Mouse (Mus musculus): ENCODE measurements around the gene Pum1. TPM values are rescaled to one million over a fixed set of nuclear protein-coding genes. Genes with fewer than 3 reads are reported as not detected.

Pum1 gene
- total RNA-seq, 2 experiments from 2014 or later: 55.5 to 62.1 TPM

- intact Hi-C loops (cut with DNase I): no loop called here
- DNase-seq: no peak
Observed at GRCm38 (mm10) chr4:130782492-130782891, 119.4 kb downstream of the Pum1 start.

- intact Hi-C loops (cut with DNase I): no loop called here
- peak in 1 of 2 experiments; percentile 67 for DNase-seq
Observed at GRCm38 (mm10) chr4:130784755-130785154, 121.6 kb downstream of the Pum1 start.

- intact Hi-C loops (cut with DNase I): no loop called here
- no peak for DNase-seq
Observed at GRCm38 (mm10) chr4:130787530-130787929, 124.4 kb downstream of the Pum1 start.

- intact Hi-C loops (cut with DNase I): loop anchor here (1.0 to 2.0 kb wide), 3 partner anchors 88 to 157 kb away; no protein-coding TSS in a partner anchor
- peak; percentile 91 for DNase-seq
Observed at GRCm38 (mm10) chr4:130790180-130790579, 127.1 kb downstream of the Pum1 start.

- intact Hi-C loops (cut with DNase I): loop anchor here (2.0 kb wide), 2 partner anchors 43 to 155 kb away; no protein-coding TSS in a partner anchor
- peak in 1 of 2 experiments; percentile 54 for DNase-seq
Observed at GRCm38 (mm10) chr4:130791811-130792375, 128.8 kb downstream of the Pum1 start.

GRCm38 (mm10) chr4:130792376-130793179, 129.5 kb downstream of the Pum1 start, which contains the start of gene Sdc3:
Sdc3 (plus strand) TSS chr4:130792537.
- DNase-seq: peak; percentile 60 to 69
- intact Hi-C loops (cut with DNase I): loop anchor here (2.0 kb wide), 1 partner anchor 42 kb away; no protein-coding TSS in a partner anchor

GRCm38 (mm10) chr4:130793180-130793501, 130.0 kb downstream of the Pum1 start:
- intact Hi-C loops (cut with DNase I): loop anchor here (2.0 kb wide), 1 partner anchor 42 kb away; no protein-coding TSS in a partner anchor
- DNase-seq: no peak

GRCm38 (mm10) chr4:130794771-130795170, 131.7 kb downstream of the Pum1 start:
- intact Hi-C loops (cut with DNase I): no loop called here

GRCm38 (mm10) chr4:130795970-130796369, 132.8 kb downstream of the Pum1 start:
- DNase-seq: no peak
- intact Hi-C loops (cut with DNase I): loop anchor here (2.0 kb wide), 1 partner anchor 23 kb away; no protein-coding TSS in a partner anchor

More at GRCm38 (mm10) chr4:130794771-130795170, 131.7 kb downstream of the Pum1 start:
- no peak for DNase-seq

GRCm38 (mm10) chr4:130797201-130798051, 134.3 kb downstream of the Pum1 start:
- intact Hi-C loops (cut with DNase I): loop anchor here (2.0 kb wide), 2 partner anchors 21 to 39 kb away; no protein-coding TSS in a partner anchor
- DNase-seq: peak; percentile 53 to 56

- DNase-seq: peak in 1 of 2 experiments; percentile 43
- intact Hi-C loops (cut with DNase I): loop anchor here (2.0 kb wide), 1 partner anchor 38 kb away; no protein-coding TSS in a partner anchor
Observed at GRCm38 (mm10) chr4:130798416-130798815, 135.3 kb downstream of the Pum1 start.

- DNase-seq: peak; percentile 54 to 59
- intact Hi-C loops (cut with DNase I): loop anchor here (2.0 kb wide), 1 partner anchor 38 kb away; no protein-coding TSS in a partner anchor
Observed at GRCm38 (mm10) chr4:130799118-130799517, 136.0 kb downstream of the Pum1 start.

GRCm38 (mm10) chr4:130799582-130799981, 136.5 kb downstream of the Pum1 start:
- no peak for DNase-seq
- intact Hi-C loops (cut with DNase I): loop anchor here (2.0 kb wide), 1 partner anchor 37 kb away; no protein-coding TSS in a partner anchor

- no peak for DNase-seq
- intact Hi-C loops (cut with DNase I): no loop called here
Observed at GRCm38 (mm10) chr4:130800147-130800546, 137.0 kb downstream of the Pum1 start.

GRCm38 (mm10) chr4:130801198-130801597, 138.1 kb downstream of the Pum1 start:
- intact Hi-C loops (cut with DNase I): no loop called here
- DNase-seq: no peak

GRCm38 (mm10) chr4:130801624-130802329, 138.7 kb downstream of the Pum1 start:
- DNase-seq: peak in 1 of 2 experiments; percentile 44
- intact Hi-C loops (cut with DNase I): no loop called here

- intact Hi-C loops (cut with DNase I): no loop called here
- DNase-seq: no peak
Observed at GRCm38 (mm10) chr4:130803591-130803990, 140.5 kb downstream of the Pum1 start.

GRCm38 (mm10) chr4:130804292-130804691, 141.2 kb downstream of the Pum1 start:
- no peak for DNase-seq
- intact Hi-C loops (cut with DNase I): no loop called here

GRCm38 (mm10) chr4:130804771-130805361, 141.7 kb downstream of the Pum1 start:
- intact Hi-C loops (cut with DNase I): no loop called here
- peak; percentile 50 to 57 for DNase-seq
